Mouse (Mus musculus) ES-Bruce4 (cell line): Measurements from ENCODE around the gene Kcng1.

ENCODE experiments used
- CTCF ChIP-seq: IDR thresholded peaks from one replicate; pipeline ENCODE4 v1.8.1; 2011; ENCODE audit warnings: low read depth, low read length
- EP300 ChIP-seq: IDR thresholded peaks from 2 replicates; pipeline ENCODE4 v1.6.1; 2011; ENCODE audit warnings: low read depth, low read length; ENCODE audit not compliant: insufficient read depth

GRCm38 (mm10) chr2:168223326-168223725 lies 58.2 kb downstream of the Kcng1 start:
- TF ChIP-seq CTCF = no peak
- TF ChIP-seq EP300 = no peak
